Mouse (Mus musculus) midbrain, postnatal 0 days (tissue): ENCODE data around the gene Pard3b. TPM values are rescaled to one million over a fixed set of nuclear protein-coding genes. Genes with fewer than 3 reads are reported as not detected.
A peak's percentile ranks its signal among the peaks of the same experiment; 100 is the strongest.

ENCODE experiments used
- ATAC-seq: fragments of 200-750 bp; cut with Nextera tagmentation; 2 replicates; pipeline ENCODE4 v1.8.0; 2017; ENCODE audit warnings: moderate number of reproducible peaks, mild to moderate bottlenecking, moderate TSS enrichment, moderate library complexity; ENCODE audit not compliant: low FRiP score
- DNase-seq: peaks from one replicate; pipeline ENCODE4 v3.0.0-alpha.2; 2015; ENCODE audit warnings: low spot score
- H3K27ac ChIP-seq: fragments of 300-500 bp; sonication (generic); 2 replicates; pipeline ENCODE4 v1.5.1; 2014; ENCODE audit warnings: low read depth, mild to moderate bottlenecking, low read length, mixed read lengths
- H3K27me3 ChIP-seq: fragments of 300-500 bp; sonication (generic); 2 replicates; pipeline ENCODE4 v1.6.1; 2014; ENCODE audit warnings: low read length, control low read depth, mixed read lengths; ENCODE audit not compliant: insufficient read depth
- H3K36me3 ChIP-seq: fragments of 300-500 bp; sonication (generic); 2 replicates; pipeline ENCODE4 v1.6.1; 2014; ENCODE audit warnings: low read length, control low read depth, mixed read lengths; ENCODE audit not compliant: insufficient read depth
- H3K4me1 ChIP-seq: fragments of 300-500 bp; sonication (generic); 2 replicates; pipeline ENCODE4 v1.6.1; 2014; ENCODE audit warnings: mild to moderate bottlenecking, control low read depth, antibody characterized with exemption, low read length, mixed read lengths; ENCODE audit not compliant: insufficient read depth
- H3K4me2 ChIP-seq: fragments of 300-500 bp; sonication (generic); 2 replicates; pipeline ENCODE4 v1.6.1; 2014; ENCODE audit warnings: low read depth, mild to moderate bottlenecking, low read length, mixed read lengths; ENCODE audit not compliant: poor library complexity, severe bottlenecking
- H3K4me3 ChIP-seq: fragments of 300-500 bp; sonication (generic); 2 replicates; pipeline ENCODE4 v1.5.1; 2014; ENCODE audit warnings: low read depth, mild to moderate bottlenecking, low read length, moderate library complexity
- H3K9ac ChIP-seq: fragments of 300-500 bp; sonication (generic); replicated peaks from 2 replicates; pipeline ENCODE4 v1.6.1; 2014; ENCODE audit warnings: mild to moderate bottlenecking, low read length, moderate library complexity, mixed read lengths; ENCODE audit not compliant: poor library complexity, severe bottlenecking
- H3K9me3 ChIP-seq: fragments of 300-500 bp; sonication (generic); 2 replicates; pipeline ENCODE4 v1.6.1; 2016; ENCODE audit warnings: low read length, control low read depth
- CTCF ChIP-seq: IDR thresholded peaks from 2 replicates; pipeline ENCODE4 v1.5.1; 2016; ENCODE audit warnings: antibody characterized with exemption, mild to moderate bottlenecking
- WGBS: fragments of 180-500 bp; shearing (Covaris S2); extraction: QIAGEN DNeasy Blood & Tissue Kit; methylation state at CpG from one replicate; pipeline ENCODE4 v1.1.7; 2014; 5-methylcytosine and 5-hydroxymethylcytosine counted together
- polyA plus RNA-seq: library from polyadenylated mRNA; unstranded; fragments of >200 nt; fragmentation: Nextera tagmentation; extraction: Ambion mirVana; gene quantifications from 2 replicates; pipeline ENCODE4 v1.2.1, GENCODE M21; 2015
- total RNA-seq: library from RNA; depleted of rRNA; stranded (reverse); fragments of >200 nt; gene quantifications from 2 replicates; pipeline ENCODE4 v1.2.3, GENCODE M21; 2014

The Pard3b gene
- total and polyA plus RNA-seq, 2 experiments from 2014 or later = 5.3 to 7.0 TPM

DNA sequence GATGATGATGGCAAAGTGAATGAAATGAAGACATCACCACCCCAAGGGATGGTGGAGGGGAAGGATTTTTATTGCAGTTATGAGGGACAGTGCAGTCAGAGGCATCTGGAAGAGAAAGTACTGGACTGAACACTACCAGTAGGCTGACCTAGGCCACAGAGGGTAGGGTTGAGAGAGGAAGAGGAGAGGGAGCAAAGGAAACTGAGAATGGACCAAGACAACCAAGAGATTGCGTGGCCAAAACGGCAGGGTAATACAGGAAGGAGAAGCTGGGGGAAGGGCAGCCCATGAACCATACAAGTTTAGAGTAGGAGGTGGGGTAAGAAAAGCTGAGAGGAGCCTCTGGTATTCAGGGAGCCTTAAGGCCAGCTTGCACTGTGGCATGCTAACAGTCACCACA lies 1040.8 kb downstream of the Pard3b start:
- no peaks in the 10 kb centered on the region for H3K9me3 ChIP-seq
- H3K9ac ChIP-seq = no peak overlapping the region
- DNase-seq = no peak
- TF ChIP-seq CTCF = no peak
- H3K4me3 ChIP-seq = no peak overlapping the region
- no peak overlapping the region for H3K27ac ChIP-seq
- no peak for ATAC-seq
- H3K36me3 ChIP-seq = no peaks in the 10 kb centered on the region
- H3K4me2 ChIP-seq = no peak overlapping the region
- no peaks in the 10 kb centered on the region for H3K27me3 ChIP-seq
- 89% methylated on average over 2 of the region's 2 CpGs for WGBS
- 0 out of 2 replicates have a peak, but pooled peaks cover 4% of the 10 kb centered on the region for H3K4me1 ChIP-seq

- peak; percentile 27; the same call in 1 of the 2 replicates for ATAC-seq
- TF ChIP-seq CTCF = no peak
These were observed 1044.1 kb downstream of the Pard3b start for GRCm38 (mm10) chr1:62682456-62683385.

DNA sequence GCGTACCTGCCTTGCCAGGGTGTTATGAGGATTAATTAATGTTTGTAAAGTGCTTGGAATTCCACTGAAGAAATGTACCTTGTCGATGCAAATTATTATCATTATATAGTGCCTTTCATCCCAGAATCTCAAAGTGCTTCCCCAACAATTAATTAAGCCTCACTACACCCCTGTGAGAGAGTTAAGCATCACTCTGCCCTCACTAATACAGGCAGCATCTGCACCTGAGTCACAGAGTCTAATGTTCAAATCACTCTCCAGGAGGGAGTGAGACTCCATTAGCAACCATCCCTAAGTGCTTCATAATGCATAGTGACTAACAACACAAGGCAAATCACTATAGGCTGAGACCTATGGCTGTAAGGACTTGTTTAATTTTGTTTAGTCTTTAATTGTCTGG lies 1044.9 kb downstream of the Pard3b start:
- ATAC-seq (no peak), DNase-seq (no peak)
- TF ChIP-seq CTCF = no peak
- H3K4me2 ChIP-seq = no peak overlapping the region
- no peaks in the 10 kb centered on the region for H3K36me3 ChIP-seq
- no peak overlapping the region for H3K27ac ChIP-seq
- H3K4me3 ChIP-seq = no peak overlapping the region
- no peak overlapping the region for H3K9ac ChIP-seq
- no peaks in the 10 kb centered on the region for H3K27me3 ChIP-seq
- H3K9me3 ChIP-seq = no peaks in the 10 kb centered on the region
- 82% methylated on average over 2 of the region's 2 CpGs for WGBS
- 0 out of 2 replicates have a peak, but pooled peaks cover 4% of the 10 kb centered on the region for H3K4me1 ChIP-seq

More at GRCm38 (mm10) chr1:62682456-62683385, 1044.1 kb downstream of the Pard3b start:
- H3K4me2 ChIP-seq = peak overlapping the region; percentile 26; the same call in 1 of the 2 replicates
- DNase-seq = peak; percentile 74
- H3K9me3 ChIP-seq = no peaks in the 10 kb centered on the region
- 30% methylated on average over 21 of the region's 21 CpGs for WGBS
- no peaks in the 10 kb centered on the region for H3K27me3 ChIP-seq
- H3K4me1 ChIP-seq = 0 out of 2 replicates have a peak, but pooled peaks cover 4% of the 10 kb centered on the region
- H3K36me3 ChIP-seq = no peaks in the 10 kb centered on the region
- H3K4me3 ChIP-seq = no peak overlapping the region
- no peak overlapping the region for H3K27ac ChIP-seq
- H3K9ac ChIP-seq = no peak overlapping the region

DNA sequence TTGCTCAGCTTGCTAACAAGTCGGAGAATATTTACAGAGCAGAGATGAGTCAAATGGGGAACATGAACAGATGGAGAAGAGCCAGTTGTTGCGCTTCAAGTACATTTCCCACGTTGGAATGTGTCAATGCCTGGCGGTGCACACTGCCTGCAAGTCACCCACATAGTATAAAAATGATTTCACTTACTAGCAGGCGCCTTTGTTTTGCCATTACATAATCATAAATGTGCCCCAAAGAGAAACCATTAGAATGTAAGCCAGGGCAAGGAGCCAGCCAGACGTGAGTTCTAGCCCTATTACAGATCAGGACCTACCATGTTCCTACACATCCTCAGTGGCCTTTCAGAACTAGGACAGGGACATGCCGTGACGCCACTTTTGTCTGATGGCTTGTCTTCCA lies 1048.9 kb downstream of the Pard3b start:
- no peaks in the 10 kb centered on the region for H3K9me3 ChIP-seq
- 0 out of 2 replicates have a peak, but pooled peaks cover 4% of the 10 kb centered on the region for H3K4me1 ChIP-seq
- no peak overlapping the region for H3K9ac ChIP-seq
- no peak for TF ChIP-seq CTCF
- no peak overlapping the region for H3K27ac ChIP-seq
- no peak for ATAC-seq
- H3K27me3 ChIP-seq = no peaks in the 10 kb centered on the region
- no peak overlapping the region for H3K4me3 ChIP-seq
- no peak overlapping the region for H3K4me2 ChIP-seq
- 88% methylated on average over 8 of the region's 8 CpGs for WGBS
- no peaks in the 10 kb centered on the region for H3K36me3 ChIP-seq
- DNase-seq = no peak

DNA sequence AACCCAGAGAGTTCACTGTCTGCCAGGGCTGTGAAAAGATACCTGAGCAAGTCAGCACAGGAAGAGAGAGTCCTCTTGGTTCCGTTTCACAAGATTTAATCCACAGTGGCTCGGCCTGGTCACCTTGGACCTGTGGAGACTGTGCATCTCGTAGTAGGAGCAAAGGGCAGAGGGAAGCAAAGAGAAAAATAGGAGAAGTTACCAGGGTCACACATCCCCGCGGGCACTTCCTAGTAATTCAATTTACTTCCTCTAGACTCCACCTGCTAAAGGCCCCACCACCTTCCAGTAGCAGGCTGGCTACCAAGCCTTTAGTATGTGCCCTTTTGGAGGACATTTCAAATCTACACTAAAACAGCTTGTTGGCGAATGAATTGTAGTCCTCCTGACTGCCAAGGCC lies 1052.6 kb downstream of the Pard3b start:
- 90% methylated on average over 6 of the region's 6 CpGs for WGBS
- Histone ChIP-seq H3K9ac (no peak overlapping the region), H3K36me3 (no peaks in the 10 kb centered on the region), H3K27me3 (no peaks in the 10 kb centered on the region), H3K9me3 (no peaks in the 10 kb centered on the region), H3K4me1 (no peaks in the 10 kb centered on the region), H3K27ac (no peak overlapping the region), H3K4me2 (no peak overlapping the region), H3K4me3 (no peak overlapping the region)
- no peak for DNase-seq
- TF ChIP-seq CTCF = no peak
- ATAC-seq = no peak
